Mouse (Mus musculus) G1E (cell line): ENCODE measurements around the gene Cd3eap.

Source experiments
- CTCF ChIP-seq: IDR thresholded peaks from 2 replicates; pipeline ENCODE4 v1.5.1; 2012; ENCODE audit warnings: low read depth, low read length, inconsistent platforms, mixed read lengths
- GATA2 ChIP-seq: IDR thresholded peaks from 2 replicates; pipeline ENCODE4 v1.6.1; 2012; ENCODE audit warnings: low read depth, low read length, inconsistent platforms, borderline replicate concordance
- TAL1 ChIP-seq: conservative IDR thresholded peaks from 2 replicates; pipeline ENCODE4 v1.6.1; 2012; ENCODE audit warnings: low read depth, low read length, inconsistent platforms, mixed read lengths

GRCm38 (mm10) chr7:19349188-19349915 is 9.9 kb downstream of the Cd3eap start:
- TF ChIP-seq CTCF, result no peak
- TF ChIP-seq TAL1, result no peak
- TF ChIP-seq GATA2, result no peak
